Mouse (Mus musculus) CD4-positive helper T cell, adult 2 months (primary cell): ENCODE measurements around the gene Itga7.

Experiments used
- DNase-seq: peaks from one replicate; pipeline ENCODE4 v3.0.0-alpha.2; 2012; ENCODE audit warnings: low read depth, missing footprints, low spot score

Itga7 gene

GRCm38 (mm10) chr10:128934997-128935787, 1.6 kb downstream of the Itga7 start:
- no peak for DNase-seq

- no peak for DNase-seq
These were observed 2.3 kb downstream of the Itga7 start for GRCm38 (mm10) chr10:128935826-128936440.

GRCm38 (mm10) chr10:128937756-128938390, 4.3 kb downstream of the Itga7 start:
- DNase-seq: no peak

GRCm38 (mm10) chr10:128938457-128938856, 4.8 kb downstream of the Itga7 start:
- no peak for DNase-seq

- DNase-seq: no peak
These were observed 5.4 kb downstream of the Itga7 start for GRCm38 (mm10) chr10:128938974-128939373.

GRCm38 (mm10) chr10:128940475-128941061, 7.0 kb downstream of the Itga7 start:
- peak; percentile 64 for DNase-seq

GRCm38 (mm10) chr10:128945675-128946074, 12.1 kb downstream of the Itga7 start:
- peak; percentile 22 for DNase-seq

- no peak for DNase-seq
These were observed 13.9 kb downstream of the Itga7 start for GRCm38 (mm10) chr10:128947496-128947895.

- no peak for DNase-seq
These were observed 16.7 kb downstream of the Itga7 start for GRCm38 (mm10) chr10:128950208-128950887.

- DNase-seq: no peak
These were observed 24.7 kb downstream of the Itga7 start for GRCm38 (mm10) chr10:128958340-128958739.

- no peak for DNase-seq
These were observed 26.5 kb downstream of the Itga7 start for GRCm38 (mm10) chr10:128960142-128960541.

GRCm38 (mm10) chr10:128960590-128961584, 27.3 kb downstream of the Itga7 start, which contains the start of gene Mettl7b:
Gene Mettl7b (minus strand): TSS chr10:128960988.
- no peak for DNase-seq

GRCm38 (mm10) chr10:128964961-128965360, 31.3 kb downstream of the Itga7 start:
- DNase-seq: no peak

GRCm38 (mm10) chr10:128965871-128966270, 32.3 kb downstream of the Itga7 start:
- no peak for DNase-seq

GRCm38 (mm10) chr10:128968341-128968749, 34.7 kb downstream of the Itga7 start:
- no peak for DNase-seq

GRCm38 (mm10) chr10:128970740-128971250, 37.2 kb downstream of the Itga7 start:
- no peak for DNase-seq

- no peak for DNase-seq
These were observed 39.2 kb downstream of the Itga7 start for GRCm38 (mm10) chr10:128972841-128973240.

- DNase-seq: no peak
These were observed 42.8 kb downstream of the Itga7 start for GRCm38 (mm10) chr10:128976395-128976794.

- DNase-seq: peak; percentile 54
These were observed 44.0 kb downstream of the Itga7 start for GRCm38 (mm10) chr10:128977522-128978114.
